Mouse (Mus musculus): ENCODE measurements around the gene Gm42906. TPM values are rescaled to one million over a fixed set of nuclear protein-coding genes. Genes with fewer than 3 reads are reported as not detected.

Gene Gm42906
- polyA plus RNA-seq, 1 experiment from 2014 or later: 0.66 TPM

- Histone ChIP-seq H3K36me3 (ENCODE audit: insufficient read depth, low read length) (no peaks in the 10 kb centered on the region), H3K27ac (ENCODE audit: low read length) (no peak overlapping the region), H3K27me3 (replicated peaks; ENCODE audit: insufficient read depth, low read length) (no peaks in the 10 kb centered on the region), H3K4me1 (ENCODE audit: insufficient read depth, low read depth, low read length) (no peaks in the 10 kb centered on the region; the same call in 1 of the 2 replicates), H3K4me3 (ENCODE audit: low read depth, low read length) (no peak overlapping the region), H3K9me3 (ENCODE audit: low read length) (no peaks in the 10 kb centered on the region), H3K9ac (replicated peaks; ENCODE audit: low read depth) (no peak overlapping the region), H3K4me2 (replicated peaks; ENCODE audit: low read depth, low read length) (no peak overlapping the region)
- ATAC-seq (no peak), DNase-seq (ENCODE audit: low spot score) (no peak)
- WGBS: 24% methylated on average over 1 of the region's 1 CpGs
- TF ChIP-seq EP300 (IDR thresholded peaks at IDR 0.05) (no peak), CTCF (IDR thresholded peaks at IDR 0.05) (no peak)
Observed at GRCm38 (mm10) chr5:151409282-151409681, 18.7 kb downstream of the Gm42906 start.

GRCm38 (mm10) chr5:151408124-151408900 is 19.7 kb downstream of the Gm42906 start:
- H3K36me3 ChIP-seq (ENCODE audit: insufficient read depth, low read length): no peaks in the 10 kb centered on the region
- DNase-seq (ENCODE audit: low spot score) (no peak), ATAC-seq (no peak)
- H3K27me3 ChIP-seq (replicated peaks; ENCODE audit: insufficient read depth, low read length): no peaks in the 10 kb centered on the region
- TF ChIP-seq EP300 (IDR thresholded peaks at IDR 0.05): no peak
- no peak for TF ChIP-seq CTCF (IDR thresholded peaks at IDR 0.05)
- H3K4me3 ChIP-seq (ENCODE audit: low read depth, low read length): no peak overlapping the region
- 40% methylated on average over 7 of the region's 7 CpGs for WGBS
- H3K4me1 ChIP-seq (ENCODE audit: insufficient read depth, low read depth, low read length): no peaks in the 10 kb centered on the region
- no peak overlapping the region for H3K27ac ChIP-seq (ENCODE audit: low read length)
- H3K9ac ChIP-seq (replicated peaks; ENCODE audit: low read depth): no peak overlapping the region
- no peaks in the 10 kb centered on the region for H3K9me3 ChIP-seq (ENCODE audit: low read length)
- no peak overlapping the region for H3K4me2 ChIP-seq (replicated peaks; ENCODE audit: low read depth, low read length)

GRCm38 (mm10) chr5:151407493-151407892 is 20.5 kb downstream of the Gm42906 start:
- no peaks in the 10 kb centered on the region for H3K9me3 ChIP-seq (ENCODE audit: low read length)
- TF ChIP-seq EP300 (IDR thresholded peaks at IDR 0.05): no peak
- no peak for TF ChIP-seq CTCF (IDR thresholded peaks at IDR 0.05)
- H3K4me1 ChIP-seq (ENCODE audit: insufficient read depth, low read depth, low read length): no peaks in the 10 kb centered on the region
- H3K4me2 ChIP-seq (replicated peaks; ENCODE audit: low read depth, low read length): no peak overlapping the region
- DNase-seq (ENCODE audit: low spot score) (peak; percentile 19), ATAC-seq (no peak; the same call in 1 of the 2 replicates)
- no peaks in the 10 kb centered on the region for H3K27me3 ChIP-seq (replicated peaks; ENCODE audit: insufficient read depth, low read length)
- H3K4me3 ChIP-seq (ENCODE audit: low read depth, low read length): no peak overlapping the region
- 70% methylated on average over 3 of the region's 3 CpGs for WGBS
- no peaks in the 10 kb centered on the region for H3K36me3 ChIP-seq (ENCODE audit: insufficient read depth, low read length)
- no peak overlapping the region for H3K9ac ChIP-seq (replicated peaks; ENCODE audit: low read depth)
- no peak overlapping the region for H3K27ac ChIP-seq (ENCODE audit: low read length)

- H3K4me3 ChIP-seq (ENCODE audit: low read depth, low read length): no peak overlapping the region
- H3K9ac ChIP-seq (replicated peaks; ENCODE audit: low read depth): no peak overlapping the region
- TF ChIP-seq EP300 (IDR thresholded peaks at IDR 0.05): no peak
- TF ChIP-seq CTCF (IDR thresholded peaks at IDR 0.05): no peak
- H3K27me3 ChIP-seq (replicated peaks; ENCODE audit: insufficient read depth, low read length): no peaks in the 10 kb centered on the region
- no peaks in the 10 kb centered on the region for H3K9me3 ChIP-seq (ENCODE audit: low read length)
- no peaks in the 10 kb centered on the region for H3K4me1 ChIP-seq (ENCODE audit: insufficient read depth, low read depth, low read length)
- no peak overlapping the region for H3K27ac ChIP-seq (ENCODE audit: low read length)
- H3K36me3 ChIP-seq (ENCODE audit: insufficient read depth, low read length): no peaks in the 10 kb centered on the region
- 50% methylated on average over 5 of the region's 5 CpGs for WGBS
- ATAC-seq (no peak), DNase-seq (ENCODE audit: low spot score) (no peak)
- no peak overlapping the region for H3K4me2 ChIP-seq (replicated peaks; ENCODE audit: low read depth, low read length)
Observed at GRCm38 (mm10) chr5:151406276-151406675, 21.7 kb downstream of the Gm42906 start.

GRCm38 (mm10) chr5:151405314-151405903 is 22.6 kb downstream of the Gm42906 start:
- no peak overlapping the region for H3K27ac ChIP-seq (ENCODE audit: low read length)
- H3K4me1 ChIP-seq (ENCODE audit: insufficient read depth, low read depth, low read length): no peaks in the 10 kb centered on the region
- H3K9me3 ChIP-seq (ENCODE audit: low read length): no peaks in the 10 kb centered on the region
- no peaks in the 10 kb centered on the region for H3K27me3 ChIP-seq (replicated peaks; ENCODE audit: insufficient read depth, low read length)
- TF ChIP-seq EP300 (IDR thresholded peaks at IDR 0.05): no peak
- TF ChIP-seq CTCF (IDR thresholded peaks at IDR 0.05): no peak
- no peak overlapping the region for H3K4me2 ChIP-seq (replicated peaks; ENCODE audit: low read depth, low read length)
- no peak overlapping the region for H3K4me3 ChIP-seq (ENCODE audit: low read depth, low read length)
- H3K9ac ChIP-seq (replicated peaks; ENCODE audit: low read depth): no peak overlapping the region
- 54% methylated on average over 8 of the region's 8 CpGs for WGBS
- no peak for ATAC-seq
- no peak for DNase-seq (ENCODE audit: low spot score)
- H3K36me3 ChIP-seq (ENCODE audit: insufficient read depth, low read length): no peaks in the 10 kb centered on the region

GRCm38 (mm10) chr5:151403586-151403985 is 24.4 kb downstream of the Gm42906 start:
- no peak for DNase-seq (ENCODE audit: low spot score)
- TF ChIP-seq CTCF (IDR thresholded peaks at IDR 0.05): no peak
- TF ChIP-seq EP300 (IDR thresholded peaks at IDR 0.05): no peak
- Histone ChIP-seq H3K4me2 (replicated peaks; ENCODE audit: low read depth, low read length) (no peak overlapping the region), H3K4me3 (ENCODE audit: low read depth, low read length) (no peak overlapping the region), H3K27ac (ENCODE audit: low read length) (no peak overlapping the region), H3K9me3 (ENCODE audit: low read length) (no peaks in the 10 kb centered on the region), H3K4me1 (ENCODE audit: insufficient read depth, low read depth, low read length) (no peaks in the 10 kb centered on the region), H3K9ac (replicated peaks; ENCODE audit: low read depth) (no peak overlapping the region), H3K36me3 (ENCODE audit: insufficient read depth, low read length) (no peaks in the 10 kb centered on the region), H3K27me3 (replicated peaks; ENCODE audit: insufficient read depth, low read length) (no peaks in the 10 kb centered on the region)
- ATAC-seq: no peak
- WGBS: 35% methylated on average over 2 of the region's 2 CpGs

All from lung, postnatal 0 days (tissue).